In the genomic region with DNA sequence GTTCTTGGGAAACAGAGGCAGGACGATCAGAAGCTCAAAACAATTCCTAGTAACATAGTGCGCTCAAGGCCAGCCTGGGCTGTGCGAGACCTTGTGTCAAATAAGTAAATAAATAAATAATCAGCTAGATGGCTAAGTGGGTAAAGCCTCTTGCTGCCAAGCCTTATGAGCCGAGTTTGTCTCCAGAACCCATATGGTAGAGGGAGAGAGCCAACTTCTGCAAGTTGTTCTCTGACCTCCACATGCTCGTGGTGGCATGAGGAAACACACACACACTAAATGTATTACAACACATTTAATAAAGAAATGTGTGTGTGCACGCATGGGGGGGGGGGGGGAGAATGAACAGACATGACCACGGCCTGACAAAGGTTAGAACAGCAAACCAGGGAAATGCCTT, we compare ENCODE assay signal across 13 mouse cellular contexts.
"Had no signal": no experiment of that assay in that cellular context is flagged by ENCODE, and none has a peak within 500 bp of the region (broad histone marks: within the 10 kb centered on the region; RNA-seq: fewer than 3 reads in every experiment).

No protein-coding gene starts in this region.

- H3K4me2 ChIP-seq: limb, embryonic 13.5 days; midbrain, embryonic 11.5 days; midbrain, embryonic 15.5 days; neural tube, embryonic 12.5 days had no signal

- DNase-seq: kidney, postnatal 10 days; kidney, postnatal 4 days; lung, adult 18-20 months; lung, postnatal 36 days; thymus, adult 2 months; thymus, postnatal 4 days had no signal

- H3K36me3 ChIP-seq: limb, embryonic 13.5 days; midbrain, embryonic 15.5 days; neural tube, embryonic 12.5 days had no signal

- H3K4me3 ChIP-seq: layer of hippocampus, adult 2 months; limb, embryonic 13.5 days; megakaryocyte, embryonic 14.5 days; midbrain, embryonic 15.5 days; neural tube, embryonic 12.5 days had no signal

- H3K27ac ChIP-seq: liver, embryonic 14.5 days; midbrain, embryonic 15.5 days; neural tube, embryonic 12.5 days had no signal

- H3K27me3 ChIP-seq: midbrain, embryonic 15.5 days; neural tube, embryonic 12.5 days had no signal

- H3K4me1 ChIP-seq: megakaryocyte, embryonic 14.5 days; neural tube, embryonic 12.5 days had no signal

- H3K9ac ChIP-seq: limb, embryonic 13.5 days; liver, embryonic 14.5 days; midbrain, embryonic 15.5 days; neural tube, embryonic 12.5 days had no signal

- H3K9me3 ChIP-seq: limb, embryonic 13.5 days; midbrain, embryonic 15.5 days; neural tube, embryonic 12.5 days had no signal
